Mouse (Mus musculus): ENCODE results near the gene Bdnf. TPM values are rescaled to one million over a fixed set of nuclear protein-coding genes. Genes with fewer than 3 reads are reported as not detected.

Gene Bdnf
- polyA plus RNA-seq, 1 experiment from 2014 or later: 1.1 TPM

DNA sequence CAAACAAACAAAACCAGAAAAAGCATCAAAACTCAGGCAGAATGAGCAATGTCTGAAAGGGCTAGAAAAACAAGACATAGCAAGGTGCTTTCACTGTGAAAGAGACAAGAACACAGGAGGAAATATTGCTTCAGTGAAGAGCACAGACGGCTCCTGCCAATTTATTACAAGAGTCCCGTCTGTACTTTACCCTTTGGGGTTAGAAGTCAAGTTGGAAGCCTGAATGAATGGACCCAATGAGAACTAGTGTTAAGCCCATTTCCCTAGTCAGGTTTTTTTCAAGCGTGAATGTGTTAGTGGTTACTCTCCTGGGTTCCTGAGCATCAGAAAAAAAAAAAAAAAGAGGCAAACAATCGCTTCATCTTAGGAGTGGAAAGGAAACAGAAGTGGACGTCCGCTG, 51.3 kb downstream of the Bdnf start:
- H3K9ac ChIP-seq (ENCODE audit: low read length): no peak overlapping the region
- no peaks in the 10 kb centered on the region for H3K4me1 ChIP-seq (replicated peaks; ENCODE audit: control insufficient read depth, insufficient read depth, low read length)
- WGBS: 72% methylated on average over 6 of the region's 6 CpGs
- H3K27ac ChIP-seq (ENCODE audit: low read depth, low read length): no peak overlapping the region
- no peak overlapping the region for H3K4me2 ChIP-seq (ENCODE audit: low read depth, low read length, severe bottlenecking)
- no peak overlapping the region for H3K4me3 ChIP-seq (ENCODE audit: low read depth, low read length)
- DNase-seq (ENCODE audit: low spot score) (no peak), ATAC-seq (replicated peaks; ENCODE audit: low FRiP score) (no peak)
- H3K36me3 ChIP-seq (ENCODE audit: control insufficient read depth, insufficient read depth, low read length): no peaks in the 10 kb centered on the region
- H3K27me3 ChIP-seq (ENCODE audit: control insufficient read depth, insufficient read depth, low read length): no peaks in the 10 kb centered on the region
- H3K9me3 ChIP-seq (ENCODE audit: control insufficient read depth, low read length): no peaks in the 10 kb centered on the region

DNA sequence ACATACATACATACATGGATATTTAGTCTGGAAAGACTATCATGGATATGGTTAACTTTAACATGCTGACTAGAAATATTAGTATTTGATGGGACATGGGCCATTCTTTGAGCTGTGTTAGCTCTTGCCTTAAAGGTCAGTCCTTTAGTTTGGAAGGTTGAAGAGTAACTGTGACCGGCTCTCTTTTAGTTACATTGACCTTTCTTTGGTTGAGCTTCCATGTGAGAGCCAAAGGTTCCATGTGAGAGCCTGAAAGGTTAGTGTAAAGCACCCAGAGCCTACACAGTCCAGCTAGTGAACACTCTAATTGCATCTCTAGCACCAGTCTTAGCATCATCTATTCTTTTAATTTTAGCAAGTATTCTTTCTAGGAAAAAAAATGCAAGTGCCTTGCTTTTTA, 54.7 kb downstream of the Bdnf start:
- no peaks in the 10 kb centered on the region for H3K4me1 ChIP-seq (replicated peaks; ENCODE audit: control insufficient read depth, insufficient read depth, low read length)
- 87% methylated on average over 1 of the region's 1 CpGs for WGBS

DNA sequence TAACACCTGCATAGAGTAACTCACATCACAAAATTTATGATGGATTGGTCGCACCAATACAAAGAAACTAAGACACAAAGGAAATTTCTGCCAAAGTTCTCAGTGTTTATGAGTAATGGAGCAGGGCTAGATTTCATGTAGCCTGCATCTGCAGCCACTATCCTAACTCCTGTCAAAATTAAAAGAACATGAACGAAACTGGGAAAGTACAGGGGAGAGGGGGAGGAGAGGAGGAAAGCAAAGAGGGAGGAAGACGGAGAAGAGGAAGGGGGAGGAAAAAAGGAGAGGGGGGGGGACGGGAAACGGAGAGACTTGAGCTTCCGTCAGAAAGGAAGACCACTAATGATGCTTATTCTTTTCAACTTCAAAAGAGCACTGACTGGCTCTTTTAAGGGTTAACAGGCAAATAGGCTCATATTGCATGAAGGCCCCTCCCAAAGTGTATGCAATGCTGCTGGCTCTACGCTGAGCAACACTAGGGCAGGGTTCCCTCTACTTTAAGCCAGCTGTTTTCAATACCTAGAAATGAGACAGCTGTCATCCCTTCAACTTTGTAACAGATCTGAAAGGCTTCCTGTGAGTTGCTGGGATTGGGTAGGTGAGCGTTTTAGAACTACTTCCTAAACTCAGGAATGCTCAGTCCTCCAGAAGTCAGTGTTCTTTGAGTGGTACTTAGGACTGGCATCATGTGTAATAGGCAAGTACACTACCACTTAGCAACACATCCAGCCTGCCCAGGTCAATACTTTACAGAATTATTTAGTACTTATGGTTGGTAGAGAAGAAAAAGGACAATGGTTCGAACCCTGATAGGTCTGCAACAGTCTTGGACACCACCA, 58.9 kb downstream of the Bdnf start:
- DNase-seq (ENCODE audit: low spot score) (no peak), ATAC-seq (replicated peaks; ENCODE audit: low FRiP score) (no peak)
- no peak overlapping the region for H3K27ac ChIP-seq (ENCODE audit: low read depth, low read length)
- no peak overlapping the region for H3K9ac ChIP-seq (ENCODE audit: low read length)
- H3K27me3 ChIP-seq (ENCODE audit: control insufficient read depth, insufficient read depth, low read length): no peaks in the 10 kb centered on the region
- H3K36me3 ChIP-seq (ENCODE audit: control insufficient read depth, insufficient read depth, low read length): no peaks in the 10 kb centered on the region
- H3K9me3 ChIP-seq (ENCODE audit: control insufficient read depth, low read length): no peaks in the 10 kb centered on the region
- H3K4me1 ChIP-seq (replicated peaks; ENCODE audit: control insufficient read depth, insufficient read depth, low read length): no peaks in the 10 kb centered on the region
- no peak overlapping the region for H3K4me2 ChIP-seq (ENCODE audit: low read depth, low read length, severe bottlenecking)
- no peak overlapping the region for H3K4me3 ChIP-seq (ENCODE audit: low read depth, low read length)
- WGBS: 54% methylated on average over 9 of the region's 9 CpGs

More for the DNA sequence above, 54.7 kb downstream of the Bdnf start:
- Histone ChIP-seq H3K4me2 (ENCODE audit: low read depth, low read length, severe bottlenecking) (no peak overlapping the region), H3K9ac (ENCODE audit: low read length) (no peak overlapping the region), H3K4me3 (ENCODE audit: low read depth, low read length) (no peak overlapping the region), H3K36me3 (ENCODE audit: control insufficient read depth, insufficient read depth, low read length) (no peaks in the 10 kb centered on the region), H3K9me3 (ENCODE audit: control insufficient read depth, low read length) (no peaks in the 10 kb centered on the region), H3K27ac (ENCODE audit: low read depth, low read length) (no peak overlapping the region), H3K27me3 (ENCODE audit: control insufficient read depth, insufficient read depth, low read length) (no peaks in the 10 kb centered on the region)
- ATAC-seq (replicated peaks; ENCODE audit: low FRiP score): no peak
- DNase-seq (ENCODE audit: low spot score): no peak

DNA sequence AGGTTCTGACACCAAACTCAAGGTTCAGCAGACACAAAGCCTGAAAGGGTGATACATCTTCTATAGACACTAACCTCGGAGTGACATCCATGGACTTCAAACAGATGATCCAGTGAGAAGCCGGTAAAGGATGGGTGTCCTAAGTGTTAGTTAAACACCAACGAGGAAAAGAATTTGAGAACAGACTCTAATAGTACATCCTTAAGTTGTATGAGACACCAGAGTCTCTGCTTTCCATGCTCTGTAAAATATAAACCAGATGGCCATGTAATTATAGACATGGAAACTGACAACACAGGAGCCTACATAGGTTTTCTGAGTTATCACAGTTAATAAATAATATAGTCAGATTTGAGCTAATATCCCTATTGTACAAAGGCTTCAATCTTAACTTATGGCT, 59.7 kb downstream of the Bdnf start:
- DNase-seq (ENCODE audit: low spot score): no peak
- Histone ChIP-seq H3K9me3 (ENCODE audit: control insufficient read depth, low read length) (no peaks in the 10 kb centered on the region), H3K27me3 (ENCODE audit: control insufficient read depth, insufficient read depth, low read length) (no peaks in the 10 kb centered on the region), H3K36me3 (ENCODE audit: control insufficient read depth, insufficient read depth, low read length) (no peaks in the 10 kb centered on the region), H3K4me3 (ENCODE audit: low read depth, low read length) (no peak overlapping the region), H3K9ac (ENCODE audit: low read length) (no peak overlapping the region), H3K4me1 (replicated peaks; ENCODE audit: control insufficient read depth, insufficient read depth, low read length) (no peaks in the 10 kb centered on the region), H3K4me2 (ENCODE audit: low read depth, low read length, severe bottlenecking) (no peak overlapping the region), H3K27ac (ENCODE audit: low read depth, low read length) (no peak overlapping the region)
- no peak for ATAC-seq (replicated peaks; ENCODE audit: low FRiP score)
- 77% methylated on average over 3 of the region's 3 CpGs for WGBS

DNA sequence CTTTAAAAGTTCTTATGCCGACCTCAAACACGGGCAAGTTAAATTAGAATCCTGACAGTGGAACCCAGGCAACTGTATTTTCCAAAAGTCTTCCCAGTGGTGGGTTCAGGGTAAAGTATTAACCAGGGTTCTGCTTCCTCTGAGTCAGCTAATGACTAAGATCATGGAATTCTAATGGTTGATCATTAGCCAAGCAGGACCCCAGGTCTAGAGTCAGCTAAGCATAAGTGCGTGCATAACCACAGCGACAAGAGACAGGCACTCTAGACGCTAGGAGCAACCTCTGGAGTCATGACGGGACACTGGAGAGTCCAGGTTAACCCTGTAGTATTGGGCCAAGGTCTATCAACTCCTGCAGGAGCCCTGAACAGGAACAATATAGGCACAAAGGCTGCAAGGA, 60.2 kb downstream of the Bdnf start:
- no peak for DNase-seq (ENCODE audit: low spot score)
- Histone ChIP-seq H3K4me1 (replicated peaks; ENCODE audit: control insufficient read depth, insufficient read depth, low read length) (no peaks in the 10 kb centered on the region), H3K4me2 (ENCODE audit: low read depth, low read length, severe bottlenecking) (no peak overlapping the region), H3K9me3 (ENCODE audit: control insufficient read depth, low read length) (no peaks in the 10 kb centered on the region), H3K9ac (ENCODE audit: low read length) (no peak overlapping the region), H3K27me3 (ENCODE audit: control insufficient read depth, insufficient read depth, low read length) (no peaks in the 10 kb centered on the region), H3K36me3 (ENCODE audit: control insufficient read depth, insufficient read depth, low read length) (no peaks in the 10 kb centered on the region), H3K27ac (ENCODE audit: low read depth, low read length) (no peak overlapping the region), H3K4me3 (ENCODE audit: low read depth, low read length) (no peak overlapping the region)
- no peak for ATAC-seq (replicated peaks; ENCODE audit: low FRiP score)
- 96% methylated on average over 6 of the region's 6 CpGs for whole genome bisulfite sequencing

DNA sequence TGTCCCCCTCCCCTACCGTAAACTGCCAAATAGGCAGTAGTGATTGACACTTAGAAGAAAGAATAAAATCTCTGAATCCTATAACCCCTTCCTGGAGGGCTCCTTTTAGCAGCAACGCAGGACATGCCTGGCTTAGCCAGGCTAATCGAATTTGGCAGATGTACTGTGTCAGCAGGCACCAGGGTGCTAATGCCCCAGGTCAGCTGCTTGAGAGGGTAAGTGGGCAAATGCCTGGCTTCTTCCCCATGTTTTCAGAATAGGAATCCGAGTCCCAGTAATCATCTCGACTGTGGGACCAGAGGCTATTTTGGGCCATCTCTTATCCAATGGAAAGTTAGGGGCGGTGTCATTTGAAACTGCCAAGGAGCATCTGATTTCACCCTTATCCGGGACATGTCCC, 60.8 kb downstream of the Bdnf start:
- Histone ChIP-seq H3K27ac (ENCODE audit: low read depth, low read length) (no peak overlapping the region), H3K4me3 (ENCODE audit: low read depth, low read length) (no peak overlapping the region), H3K9me3 (ENCODE audit: control insufficient read depth, low read length) (no peaks in the 10 kb centered on the region), H3K4me2 (ENCODE audit: low read depth, low read length, severe bottlenecking) (no peak overlapping the region), H3K27me3 (ENCODE audit: control insufficient read depth, insufficient read depth, low read length) (no peaks in the 10 kb centered on the region), H3K36me3 (ENCODE audit: control insufficient read depth, insufficient read depth, low read length) (no peaks in the 10 kb centered on the region), H3K9ac (ENCODE audit: low read length) (no peak overlapping the region), H3K4me1 (replicated peaks; ENCODE audit: control insufficient read depth, insufficient read depth, low read length) (no peaks in the 10 kb centered on the region)
- 62% methylated on average over 7 of the region's 7 CpGs for WGBS
- DNase-seq (ENCODE audit: low spot score) (no peak), ATAC-seq (replicated peaks; ENCODE audit: low FRiP score) (no peak)

DNA sequence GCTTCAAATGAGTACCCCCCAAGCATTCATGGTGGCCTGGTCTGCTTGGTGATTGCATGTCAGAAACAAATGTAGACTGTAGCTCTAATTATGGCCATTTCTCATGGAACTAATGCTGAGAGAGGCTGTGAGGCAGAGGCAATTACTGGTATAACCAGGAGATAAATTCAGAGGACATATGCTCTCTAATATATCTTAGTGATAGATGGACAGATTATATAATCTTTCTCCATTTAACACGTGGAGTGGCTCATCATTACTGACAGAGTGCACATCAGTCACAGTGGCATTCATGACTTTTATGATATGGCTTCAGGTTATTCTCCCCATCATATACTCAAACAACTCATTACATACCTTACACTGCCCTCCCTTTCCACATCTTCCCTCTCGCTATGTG, 61.8 kb downstream of the Bdnf start:
- Histone ChIP-seq H3K9me3 (ENCODE audit: control insufficient read depth, low read length) (no peaks in the 10 kb centered on the region), H3K4me2 (ENCODE audit: low read depth, low read length, severe bottlenecking) (no peak overlapping the region), H3K4me1 (replicated peaks; ENCODE audit: control insufficient read depth, insufficient read depth, low read length) (no peaks in the 10 kb centered on the region), H3K36me3 (ENCODE audit: control insufficient read depth, insufficient read depth, low read length) (no peaks in the 10 kb centered on the region), H3K27ac (ENCODE audit: low read depth, low read length) (no peak overlapping the region), H3K27me3 (ENCODE audit: control insufficient read depth, insufficient read depth, low read length) (no peaks in the 10 kb centered on the region), H3K9ac (ENCODE audit: low read length) (no peak overlapping the region), H3K4me3 (ENCODE audit: low read depth, low read length) (no peak overlapping the region)
- DNase-seq (ENCODE audit: low spot score) (no peak), ATAC-seq (replicated peaks; ENCODE audit: low FRiP score) (no peak)
- 87% methylated on average over 2 of the region's 2 CpGs for WGBS

DNA sequence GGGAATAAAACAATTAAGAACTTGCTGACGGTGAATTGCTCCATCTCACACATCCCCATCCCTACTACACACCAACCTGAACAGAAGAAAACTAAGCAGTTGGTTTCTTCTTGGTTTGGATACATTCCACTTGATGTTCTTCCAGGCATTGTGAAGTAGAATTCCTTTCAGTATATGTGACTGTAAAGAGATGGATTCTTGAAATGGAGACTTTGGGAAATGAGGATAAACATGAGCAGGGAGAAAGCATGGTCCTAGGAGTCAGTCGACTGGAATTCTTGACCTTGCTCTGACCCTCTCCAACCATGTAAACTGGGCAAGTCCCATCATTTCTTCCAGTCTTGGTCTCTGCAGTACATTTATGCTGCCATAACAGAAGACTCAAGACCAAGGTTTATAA, 63.8 kb downstream of the Bdnf start:
- Histone ChIP-seq H3K9ac (ENCODE audit: low read length) (no peak overlapping the region), H3K4me1 (replicated peaks; ENCODE audit: control insufficient read depth, insufficient read depth, low read length) (no peaks in the 10 kb centered on the region), H3K4me3 (ENCODE audit: low read depth, low read length) (no peak overlapping the region), H3K36me3 (ENCODE audit: control insufficient read depth, insufficient read depth, low read length) (no peaks in the 10 kb centered on the region), H3K4me2 (ENCODE audit: low read depth, low read length, severe bottlenecking) (no peak overlapping the region), H3K27me3 (ENCODE audit: control insufficient read depth, insufficient read depth, low read length) (no peaks in the 10 kb centered on the region), H3K27ac (ENCODE audit: low read depth, low read length) (no peak overlapping the region), H3K9me3 (ENCODE audit: control insufficient read depth, low read length) (no peaks in the 10 kb centered on the region)
- ATAC-seq (replicated peaks; ENCODE audit: low FRiP score) (no peak), DNase-seq (ENCODE audit: low spot score) (no peak)
- 89% methylated on average over 2 of the region's 2 CpGs for WGBS

All from forebrain, embryonic 11.5 days (tissue).